Mouse (Mus musculus): ENCODE data around the gene Cdc25b.

DNA sequence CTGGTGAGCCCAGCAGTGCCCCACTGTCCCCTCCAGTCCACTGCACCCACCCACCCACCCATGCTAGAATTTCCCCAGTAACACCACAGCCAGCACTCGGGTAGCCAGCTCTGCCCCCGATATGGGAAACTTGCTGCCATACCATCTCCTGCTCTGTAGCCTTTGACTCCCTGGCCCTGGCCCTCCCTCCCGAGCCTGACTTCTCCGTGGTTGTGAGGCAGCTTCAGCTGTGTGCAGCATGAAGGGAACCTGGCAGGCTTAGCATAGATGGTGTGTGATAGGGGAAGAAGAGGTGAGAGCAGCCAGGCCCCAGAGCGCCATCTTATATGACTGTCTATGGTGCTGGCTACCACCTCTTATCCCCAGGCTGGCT is 46.2 kb upstream of the Cdc25b start:
- TF ChIP-seq CTCF (IDR thresholded peaks at IDR 0.05; ENCODE audit: low read depth) (no peak), EP300 (optimal IDR thresholded peaks at IDR 0.05) (no peak)

All from stomach, postnatal 0 days (tissue).